Mouse (Mus musculus) embryo, embryonic 11 days (tissue): ENCODE results near the gene Hnrnpa3.
"Not testable (repeated sequence)": the region's sequence is repeated elsewhere in the genome, so short reads cannot be mapped to it uniquely, and the experiment has no call there.

Experiments used
- DNase-seq: peaks from one replicate; pipeline ENCODE4 v3.0.0-alpha.2; 2015

The Hnrnpa3 gene

GRCm38 (mm10) chr2:75658727-75659628 lies at the start of gene Hnrnpa3:
Hnrnpa3 (plus strand) TSS chr2:75659261.
- peak; percentile 100 for DNase-seq

- no peak for DNase-seq
Measured at GRCm38 (mm10) chr2:75609971-75610370, 49.1 kb upstream of the Hnrnpa3 start.

GRCm38 (mm10) chr2:75610602-75611001 lies 48.5 kb upstream of the Hnrnpa3 start:
- not testable (repeated sequence) for DNase-seq

DNA sequence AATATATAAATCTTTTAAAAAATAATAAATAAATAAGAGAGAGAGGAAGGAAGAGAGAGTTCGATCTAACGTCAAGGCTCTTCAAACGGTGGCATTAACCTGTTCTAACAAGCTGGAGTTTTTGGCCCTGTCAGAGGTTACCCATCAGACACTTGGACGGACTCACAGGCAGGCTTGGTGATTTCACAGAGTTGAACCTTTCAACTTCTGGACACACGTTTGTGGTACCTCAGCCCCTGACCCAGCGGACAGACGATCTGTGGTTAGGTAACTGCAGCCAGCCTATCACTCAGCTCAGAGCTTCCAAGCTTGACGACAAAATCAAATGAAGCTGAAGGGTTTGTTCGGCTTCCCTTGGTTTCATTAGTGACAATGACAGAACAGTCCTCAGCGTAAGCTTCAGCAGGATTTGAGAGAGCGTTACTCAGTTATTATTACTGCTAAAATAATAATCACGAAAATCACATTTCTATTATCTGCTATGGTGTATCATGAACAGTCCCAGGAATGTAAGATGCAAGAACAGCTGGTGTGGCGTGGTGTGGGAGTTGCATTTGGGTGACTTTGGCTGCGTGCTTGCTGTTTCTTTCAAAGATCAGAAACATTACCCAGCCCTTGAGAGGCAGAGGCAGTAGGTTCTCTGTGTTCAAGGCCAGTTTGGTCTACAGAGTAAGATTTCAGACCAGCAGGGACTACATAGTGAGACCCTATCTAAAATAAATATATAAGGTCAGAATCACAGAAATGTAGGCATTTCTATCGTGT lies 47.8 kb upstream of the Hnrnpa3 start:
- no peak for DNase-seq

- DNase-seq = no peak
Measured at GRCm38 (mm10) chr2:75612006-75612405, 47.1 kb upstream of the Hnrnpa3 start.

DNA sequence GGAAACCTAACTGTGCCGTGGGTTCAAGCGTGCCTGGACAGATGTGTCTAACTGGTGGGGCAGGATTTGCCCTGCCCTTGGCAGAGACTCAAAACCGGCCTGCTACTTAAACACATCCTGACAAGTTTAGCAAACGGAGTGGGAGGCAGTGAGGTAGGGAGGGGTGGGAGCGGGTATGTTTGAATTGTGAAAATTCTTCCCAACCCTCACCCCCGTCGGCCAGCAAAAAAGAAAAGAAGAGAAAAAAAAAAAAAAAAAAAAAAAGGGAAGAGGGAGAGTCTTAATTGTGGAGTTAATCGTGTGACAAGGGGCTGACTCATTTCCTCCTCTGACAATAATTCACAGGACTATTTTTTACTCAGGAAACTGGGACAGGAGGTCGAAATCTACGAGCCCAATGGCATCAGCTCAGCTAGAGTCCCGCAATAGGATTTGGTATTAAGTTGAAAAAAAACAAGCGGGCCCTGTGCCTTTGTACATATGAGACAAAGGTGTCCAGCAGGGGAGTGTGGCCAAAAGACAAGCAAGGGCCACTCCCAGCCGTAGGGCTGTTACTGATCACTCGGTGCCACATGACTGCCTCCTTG lies 46.0 kb upstream of the Hnrnpa3 start:
- no peak for DNase-seq

- DNase-seq = no peak
Measured at GRCm38 (mm10) chr2:75614577-75614976, 44.5 kb upstream of the Hnrnpa3 start.

DNA sequence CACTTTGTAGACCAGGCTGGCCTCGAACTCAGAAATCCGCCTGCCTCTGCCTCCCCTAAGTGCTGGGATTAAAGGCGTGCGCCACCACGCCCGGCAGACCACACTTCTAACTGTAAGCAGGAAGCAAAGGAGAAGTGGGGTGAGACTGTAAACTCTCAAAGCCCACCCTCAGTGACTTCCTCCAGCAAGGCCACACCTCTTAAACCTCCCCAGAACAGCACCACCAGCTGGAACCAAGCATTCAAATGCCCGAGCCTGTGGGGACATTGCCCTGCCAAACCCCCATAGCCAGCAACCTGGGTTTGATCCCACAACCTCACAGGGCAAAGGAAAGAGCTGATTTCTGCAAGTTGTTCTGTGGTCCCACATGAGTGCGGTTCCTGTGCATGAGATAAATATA lies 42.1 kb upstream of the Hnrnpa3 start:
- no peak for DNase-seq

- DNase-seq = peak; percentile 43
Measured at GRCm38 (mm10) chr2:75618712-75619111, 40.3 kb upstream of the Hnrnpa3 start.

- no peak for DNase-seq
Measured at GRCm38 (mm10) chr2:75621873-75622654, 37.0 kb upstream of the Hnrnpa3 start.

GRCm38 (mm10) chr2:75625086-75625485 lies 34.0 kb upstream of the Hnrnpa3 start:
- DNase-seq = no peak

DNA sequence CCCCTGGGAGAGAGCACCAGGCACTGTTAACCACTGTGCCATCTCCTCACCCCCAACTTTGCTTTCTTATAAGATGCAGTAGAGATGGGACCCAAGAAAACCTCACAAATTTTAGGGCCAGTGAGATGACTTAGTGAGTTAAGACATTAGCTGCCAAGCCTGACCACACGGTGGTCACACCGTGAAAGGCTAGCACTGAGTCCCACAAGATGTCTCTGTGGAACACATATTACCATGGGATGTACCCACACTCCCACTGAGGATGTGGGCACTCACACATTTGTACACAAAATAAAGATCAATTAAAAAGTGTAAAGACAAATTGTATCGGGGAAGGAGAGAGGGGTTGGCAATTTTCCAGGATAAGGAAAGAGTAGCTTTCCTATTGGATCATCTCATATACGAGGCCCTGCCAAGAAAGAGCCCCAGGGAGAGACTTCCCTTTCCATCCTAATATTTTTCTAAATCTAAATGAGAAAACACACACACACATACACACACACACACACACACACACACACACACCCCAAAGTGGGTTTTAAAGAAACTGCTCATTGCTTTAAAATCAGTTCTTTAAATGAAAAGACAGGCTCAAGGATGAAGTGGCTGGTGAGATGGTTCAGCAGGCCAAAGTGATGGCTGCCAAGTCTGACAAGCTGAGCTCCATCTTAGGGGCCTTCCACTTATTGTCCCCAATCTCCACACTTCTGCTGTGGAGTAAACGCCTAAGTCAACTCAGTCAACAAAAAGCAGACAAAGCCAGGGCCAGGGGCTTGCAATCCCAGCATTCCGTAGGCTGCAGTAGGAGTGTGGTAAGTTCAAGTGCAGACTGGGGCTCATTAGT lies 32.2 kb upstream of the Hnrnpa3 start:
- no peak for DNase-seq

DNA sequence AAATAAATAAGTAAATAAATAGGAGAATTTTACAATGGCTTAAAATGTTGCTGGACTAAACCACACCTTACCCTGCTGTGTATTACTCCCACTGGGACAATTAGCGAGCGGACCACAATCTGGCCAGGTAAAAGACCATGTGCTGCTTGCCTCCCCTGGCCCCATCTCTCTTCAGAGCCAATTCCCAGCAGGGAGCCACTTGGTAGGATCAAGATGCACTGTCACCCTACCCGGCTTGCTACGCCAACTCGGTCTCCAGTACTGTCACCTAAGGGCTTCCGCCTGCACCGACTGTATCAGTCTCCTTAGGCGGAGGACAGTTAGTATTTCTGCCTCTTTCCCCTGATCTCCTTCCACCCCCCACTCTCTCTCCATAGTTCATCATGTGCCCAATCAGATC lies 30.6 kb upstream of the Hnrnpa3 start:
- no peak for DNase-seq

GRCm38 (mm10) chr2:75631421-75631820 lies 27.6 kb upstream of the Hnrnpa3 start:
- DNase-seq = no peak

DNA sequence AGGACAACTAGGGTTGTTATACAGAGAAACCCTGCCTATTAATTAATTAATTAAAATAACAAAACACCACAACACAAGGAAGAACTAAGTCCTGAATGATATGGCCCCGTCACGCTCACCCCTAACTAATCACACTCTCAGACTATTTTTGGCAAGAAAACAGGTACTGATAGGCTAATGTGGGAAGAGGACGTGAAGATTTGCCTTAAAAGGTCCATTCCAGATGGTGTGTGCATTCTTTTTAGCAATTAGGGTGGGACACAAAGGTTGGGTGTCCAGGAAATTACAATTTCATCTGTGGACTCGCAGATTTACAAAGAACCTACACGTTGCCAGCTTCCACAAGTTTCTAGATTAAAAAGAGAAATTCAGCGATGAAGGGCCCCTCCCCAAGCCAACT lies 27.0 kb upstream of the Hnrnpa3 start:
- DNase-seq = no peak

DNA sequence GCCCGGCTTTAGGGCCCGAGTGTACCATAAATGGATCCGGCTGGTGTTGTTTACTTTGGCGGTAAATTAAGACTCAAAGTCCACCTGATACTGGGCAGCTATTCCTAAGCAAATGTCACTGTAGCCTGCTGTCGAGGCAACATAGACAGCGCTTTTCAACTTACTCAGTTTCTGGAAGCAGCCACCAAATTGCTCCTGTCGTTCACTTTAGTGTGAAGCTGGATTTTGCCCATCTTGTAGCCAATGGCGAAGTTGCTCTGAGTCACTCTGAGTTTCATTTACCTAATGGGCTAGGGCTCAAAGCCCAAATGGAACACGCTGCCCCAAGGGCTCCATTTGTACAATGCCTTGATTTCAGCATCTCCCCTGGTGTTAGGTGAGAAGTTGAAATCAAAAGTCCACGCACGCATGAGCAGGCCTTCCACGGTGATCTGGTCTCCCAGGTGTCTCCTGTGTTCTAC lies 26.3 kb upstream of the Hnrnpa3 start:
- no peak for DNase-seq

- DNase-seq = no peak
Measured at GRCm38 (mm10) chr2:75633381-75633780, 25.7 kb upstream of the Hnrnpa3 start.

GRCm38 (mm10) chr2:75633784-75634183 lies 25.3 kb upstream of the Hnrnpa3 start:
- DNase-seq = peak; percentile 23

GRCm38 (mm10) chr2:75634431-75634830 lies 24.6 kb upstream of the Hnrnpa3 start:
- DNase-seq = not testable (repeated sequence)

DNA sequence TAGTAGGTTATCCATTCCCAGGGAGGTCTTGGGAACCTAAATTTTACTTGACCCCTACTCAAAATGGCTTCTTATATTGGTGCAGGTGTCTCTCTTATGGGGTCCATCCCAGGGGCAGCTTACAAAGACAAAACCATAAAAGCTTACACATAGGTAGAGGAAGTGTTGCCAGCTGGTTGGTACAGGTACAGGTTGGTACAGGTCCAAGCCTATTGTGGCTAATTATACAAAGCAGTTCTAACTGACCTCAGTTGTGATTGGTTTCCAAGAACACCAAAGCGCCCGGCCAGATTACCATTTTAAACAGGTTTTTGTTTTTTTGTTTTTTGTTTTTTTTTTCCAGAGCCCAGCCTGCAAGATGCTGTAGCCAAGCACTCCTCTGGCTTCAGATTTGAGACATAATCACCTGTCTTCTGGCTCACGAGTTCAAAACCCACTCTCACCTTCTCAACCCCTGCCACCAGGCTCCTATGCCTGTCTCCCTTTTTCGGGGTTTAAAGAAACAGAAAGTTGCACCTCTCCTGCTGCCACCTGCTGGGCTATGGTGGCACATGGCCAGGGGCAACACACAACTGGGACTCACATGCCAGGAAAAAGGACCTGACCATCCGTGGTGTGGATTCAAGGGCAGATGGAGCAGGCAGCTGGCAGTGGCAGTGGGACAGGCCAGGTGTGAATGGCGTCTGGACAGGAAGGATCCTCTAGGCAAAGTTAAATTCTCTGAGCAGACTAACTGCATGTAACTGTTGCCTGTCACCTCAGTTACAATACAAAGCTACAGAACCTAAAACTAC lies 22.6 kb upstream of the Hnrnpa3 start:
- no peak for DNase-seq

DNA sequence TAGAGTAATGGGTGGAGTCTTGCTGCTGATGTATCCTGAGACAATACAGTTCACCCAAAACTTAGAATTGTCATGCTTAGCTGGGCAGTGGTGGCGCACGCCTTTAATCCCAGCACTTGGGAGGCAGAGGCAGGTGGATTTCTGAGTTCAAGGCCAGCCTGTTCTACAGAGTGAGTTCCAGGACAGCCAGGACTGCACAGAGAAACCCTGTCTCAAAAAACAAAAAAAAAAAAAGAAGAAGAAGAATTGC lies 22.1 kb upstream of the Hnrnpa3 start:
- not testable (repeated sequence) for DNase-seq
